Mouse (Mus musculus): Measurements from ENCODE around the gene Pde1c. TPM values are rescaled to one million over a fixed set of nuclear protein-coding genes. Genes with fewer than 3 reads are reported as not detected.
A peak's percentile ranks its signal among the peaks of the same experiment; 100 is the strongest.

Gene Pde1c
- polyA plus RNA-seq, 1 experiment from 2014 or later: 13.9 TPM

DNA sequence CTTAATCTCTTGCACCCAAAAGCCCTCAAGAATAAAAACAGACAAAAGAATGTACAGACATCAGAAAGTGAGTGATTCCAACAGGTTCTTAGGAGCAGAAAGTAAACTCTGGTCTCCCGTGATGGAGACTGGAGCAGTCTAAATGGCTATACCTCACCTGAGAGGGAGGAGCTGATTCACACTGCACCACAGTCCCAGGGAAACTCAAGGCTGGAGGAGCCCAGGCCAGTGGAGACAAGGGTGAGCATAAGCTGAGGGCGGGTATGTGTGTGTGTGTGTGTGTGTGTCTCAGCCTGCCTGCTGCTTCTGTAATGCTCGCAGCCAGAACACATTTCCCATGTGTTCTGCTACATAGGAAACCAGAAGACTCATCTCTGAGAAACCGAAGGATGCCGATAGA is 179.7 kb downstream of the Pde1c start:
- DNase-seq: no peak
- H3K27me3 ChIP-seq (ENCODE audit: control insufficient read depth, insufficient read depth, low read length): no peaks in the 10 kb centered on the region
- no peak overlapping the region for H3K4me3 ChIP-seq (replicated peaks; ENCODE audit: low read depth, low read length)
- WGBS: 79% methylated on average over 5 of the region's 5 CpGs
- no peak overlapping the region for H3K27ac ChIP-seq (replicated peaks; ENCODE audit: low read depth, low read length)
- no peak overlapping the region for H3K4me2 ChIP-seq (ENCODE audit: low read length)
- ATAC-seq (ENCODE audit: low FRiP score, low TSS enrichment): no peak
- H3K9ac ChIP-seq (replicated peaks; ENCODE audit: low read length): no peak overlapping the region
- no peaks in the 10 kb centered on the region for H3K9me3 ChIP-seq (ENCODE audit: control insufficient read depth, low read length)
- no peaks in the 10 kb centered on the region for H3K36me3 ChIP-seq (ENCODE audit: control insufficient read depth, insufficient read depth, low read length)
- no peaks in the 10 kb centered on the region for H3K4me1 ChIP-seq (ENCODE audit: control insufficient read depth, insufficient read depth, low read length)

DNA sequence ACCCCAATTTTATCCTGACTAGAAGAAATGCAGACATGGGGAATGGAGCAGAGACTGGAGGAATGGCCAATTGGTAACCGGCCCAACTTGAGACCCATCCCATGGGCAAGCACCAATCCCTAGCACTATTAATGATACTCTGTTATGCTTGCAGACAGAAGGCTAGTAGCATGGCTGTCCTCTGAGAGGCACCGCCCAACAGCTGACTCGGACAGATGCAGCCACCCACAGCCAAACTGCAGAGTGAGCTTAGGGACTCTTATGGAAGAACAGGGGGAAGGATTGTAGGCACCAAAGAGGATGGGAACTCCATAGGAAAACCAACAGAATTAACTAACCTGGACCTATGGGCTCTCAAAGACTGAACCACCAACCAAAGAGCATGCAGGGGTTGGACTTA is 192.5 kb downstream of the Pde1c start:
- H3K36me3 ChIP-seq (ENCODE audit: control insufficient read depth, insufficient read depth, low read length): no peaks in the 10 kb centered on the region
- ATAC-seq (ENCODE audit: low FRiP score, low TSS enrichment) (no peak), DNase-seq (no peak)
- WGBS: 92% methylated on average over 3 of the region's 3 CpGs
- H3K27me3 ChIP-seq (ENCODE audit: control insufficient read depth, insufficient read depth, low read length): no peaks in the 10 kb centered on the region
- H3K27ac ChIP-seq (replicated peaks; ENCODE audit: low read depth, low read length): no peak overlapping the region
- no peak overlapping the region for H3K4me3 ChIP-seq (replicated peaks; ENCODE audit: low read depth, low read length)
- no peak overlapping the region for H3K9ac ChIP-seq (replicated peaks; ENCODE audit: low read length)
- 0 out of 2 replicates have a peak, but pooled peaks cover 3% of the 10 kb centered on the region for H3K4me1 ChIP-seq (ENCODE audit: control insufficient read depth, insufficient read depth, low read length)
- H3K4me2 ChIP-seq (ENCODE audit: low read length): no peak overlapping the region
- no peaks in the 10 kb centered on the region for H3K9me3 ChIP-seq (ENCODE audit: control insufficient read depth, low read length)

DNA sequence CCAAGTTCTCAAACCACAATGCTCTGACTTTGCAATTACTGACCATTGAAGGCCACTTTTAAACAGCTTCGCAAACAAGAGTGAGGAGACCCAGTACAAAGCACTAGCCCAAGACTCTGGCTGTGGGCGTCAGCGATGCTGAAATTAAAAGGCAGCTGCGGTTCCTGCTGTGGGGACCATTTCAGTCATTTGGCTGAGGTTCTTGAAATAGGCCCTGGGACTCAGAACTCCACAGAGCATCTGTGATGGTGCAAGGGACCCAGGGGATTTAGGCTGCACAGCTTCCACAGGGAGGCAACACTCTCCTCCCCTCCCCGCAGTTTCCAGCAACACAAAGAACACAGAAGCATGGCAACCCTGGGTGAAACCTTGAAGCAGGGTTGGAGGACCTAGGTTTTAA is 194.7 kb downstream of the Pde1c start:
- ATAC-seq (ENCODE audit: low FRiP score, low TSS enrichment) (no peak), DNase-seq (no peak)
- no peak overlapping the region for H3K27ac ChIP-seq (replicated peaks; ENCODE audit: low read depth, low read length)

DNA sequence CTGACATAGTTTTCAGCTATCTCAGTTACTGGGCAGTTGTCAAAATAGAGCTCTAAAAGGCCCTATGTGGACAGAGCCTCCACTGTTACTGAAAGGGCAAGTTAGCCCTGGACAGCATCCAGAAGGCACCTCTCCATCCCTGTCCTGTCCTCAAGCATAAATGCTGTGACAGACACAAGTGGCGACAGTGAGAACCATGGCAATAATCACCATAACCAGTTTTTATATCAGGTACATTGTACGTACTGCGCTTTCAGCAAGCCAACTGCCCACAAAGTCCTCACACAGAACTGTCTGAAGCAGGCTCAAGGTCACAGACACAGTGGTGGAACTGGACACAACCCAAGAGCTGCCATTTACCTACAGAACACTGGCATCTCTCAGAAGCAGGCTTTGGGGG is 195.2 kb downstream of the Pde1c start:
- H3K9ac ChIP-seq (replicated peaks; ENCODE audit: low read length): no peak overlapping the region
- H3K27ac ChIP-seq (replicated peaks; ENCODE audit: low read depth, low read length): no peak overlapping the region
- no peak for DNase-seq
- ATAC-seq (ENCODE audit: low FRiP score, low TSS enrichment): no peak
- WGBS: 92% methylated on average over 3 of the region's 3 CpGs
- no peaks in the 10 kb centered on the region for H3K36me3 ChIP-seq (ENCODE audit: control insufficient read depth, insufficient read depth, low read length)
- no peak overlapping the region for H3K4me2 ChIP-seq (ENCODE audit: low read length)
- H3K9me3 ChIP-seq (ENCODE audit: control insufficient read depth, low read length): no peaks in the 10 kb centered on the region
- no peak overlapping the region for H3K4me3 ChIP-seq (replicated peaks; ENCODE audit: low read depth, low read length)
- 0 out of 2 replicates have a peak, but pooled peaks cover 3% of the 10 kb centered on the region for H3K4me1 ChIP-seq (ENCODE audit: control insufficient read depth, insufficient read depth, low read length)
- H3K27me3 ChIP-seq (ENCODE audit: control insufficient read depth, insufficient read depth, low read length): no peaks in the 10 kb centered on the region

More for the DNA sequence above, 194.7 kb downstream of the Pde1c start:
- H3K4me3 ChIP-seq (replicated peaks; ENCODE audit: low read depth, low read length): no peak overlapping the region
- no peaks in the 10 kb centered on the region for H3K9me3 ChIP-seq (ENCODE audit: control insufficient read depth, low read length)
- H3K4me1 ChIP-seq (ENCODE audit: control insufficient read depth, insufficient read depth, low read length): 0 out of 2 replicates have a peak, but pooled peaks cover 3% of the 10 kb centered on the region
- no peaks in the 10 kb centered on the region for H3K36me3 ChIP-seq (ENCODE audit: control insufficient read depth, insufficient read depth, low read length)
- no peaks in the 10 kb centered on the region for H3K27me3 ChIP-seq (ENCODE audit: control insufficient read depth, insufficient read depth, low read length)
- WGBS: 84% methylated on average over 5 of the region's 5 CpGs
- H3K4me2 ChIP-seq (ENCODE audit: low read length): no peak overlapping the region
- H3K9ac ChIP-seq (replicated peaks; ENCODE audit: low read length): no peak overlapping the region

DNA sequence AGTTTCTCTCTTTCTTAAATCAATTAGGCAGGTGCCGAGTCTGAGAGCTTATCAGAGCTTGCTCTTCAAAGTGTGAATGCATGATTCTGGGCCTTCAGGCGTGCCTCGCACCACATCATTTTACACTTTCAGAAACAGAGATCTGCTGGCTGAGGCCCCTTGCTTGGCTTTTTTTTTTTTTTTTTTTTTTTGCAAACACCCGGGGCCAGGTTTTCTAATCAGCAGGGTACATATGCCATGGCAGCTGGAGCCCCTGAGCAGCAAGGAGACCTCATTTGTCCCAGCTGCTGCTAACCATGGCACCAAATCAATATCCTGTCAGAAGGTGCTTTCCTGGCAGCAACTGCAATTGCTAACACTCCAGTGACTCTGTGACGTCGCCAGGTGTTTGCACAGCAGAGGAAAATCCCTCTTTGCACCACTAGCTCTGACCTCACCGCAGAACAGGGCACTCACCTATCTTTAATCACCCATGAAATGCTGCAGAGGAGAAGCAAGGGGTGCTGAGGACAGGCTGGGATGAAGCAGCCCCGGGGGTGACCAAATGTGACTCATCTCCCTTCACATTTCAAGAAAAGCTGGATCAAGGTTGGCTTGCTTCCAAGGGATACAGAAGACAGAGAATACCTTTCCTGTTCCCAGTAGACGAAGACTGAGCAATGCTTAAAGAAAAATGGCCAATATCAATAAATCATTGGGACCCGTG is 195.7 kb downstream of the Pde1c start:
- Histone ChIP-seq H3K27me3 (ENCODE audit: control insufficient read depth, insufficient read depth, low read length) (no peaks in the 10 kb centered on the region), H3K9me3 (ENCODE audit: control insufficient read depth, low read length) (no peaks in the 10 kb centered on the region), H3K4me2 (ENCODE audit: low read length) (no peak overlapping the region), H3K36me3 (ENCODE audit: control insufficient read depth, insufficient read depth, low read length) (no peaks in the 10 kb centered on the region), H3K27ac (replicated peaks; ENCODE audit: low read depth, low read length) (no peak overlapping the region), H3K4me1 (ENCODE audit: control insufficient read depth, insufficient read depth, low read length) (0 out of 2 replicates have a peak, but pooled peaks cover 3% of the 10 kb centered on the region), H3K9ac (replicated peaks; ENCODE audit: low read length) (no peak overlapping the region), H3K4me3 (replicated peaks; ENCODE audit: low read depth, low read length) (no peak overlapping the region)
- ATAC-seq (ENCODE audit: low FRiP score, low TSS enrichment) (no peak; the same call in 1 of the 2 replicates), DNase-seq (peak; percentile 53)
- 68% methylated on average over 10 of the region's 10 CpGs for WGBS

DNA sequence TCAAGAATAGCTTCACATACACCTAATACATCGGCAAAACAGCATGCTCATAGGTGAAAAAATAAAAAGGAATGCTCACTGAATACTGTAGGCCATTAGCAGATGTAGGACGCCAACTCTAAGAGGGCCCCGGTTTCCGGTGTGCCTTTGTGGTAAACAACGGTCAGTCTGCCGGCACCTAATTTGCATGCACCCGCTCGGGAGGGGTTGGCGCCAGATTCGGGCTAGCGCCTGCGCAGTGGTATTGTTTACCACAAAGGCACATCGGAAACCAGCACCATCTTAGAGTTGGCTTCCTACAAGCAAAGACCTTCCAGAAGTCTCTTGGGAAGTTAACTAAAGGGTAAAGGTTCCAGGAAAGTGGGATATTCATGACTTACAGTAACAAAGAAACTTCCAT is 199.4 kb downstream of the Pde1c start:
- Histone ChIP-seq H3K4me3 (replicated peaks; ENCODE audit: low read depth, low read length) (no peak overlapping the region), H3K4me1 (ENCODE audit: control insufficient read depth, insufficient read depth, low read length) (0 out of 2 replicates have a peak, but pooled peaks cover 3% of the 10 kb centered on the region), H3K27ac (replicated peaks; ENCODE audit: low read depth, low read length) (no peak overlapping the region), H3K27me3 (ENCODE audit: control insufficient read depth, insufficient read depth, low read length) (no peaks in the 10 kb centered on the region), H3K9ac (replicated peaks; ENCODE audit: low read length) (no peak overlapping the region), H3K36me3 (ENCODE audit: control insufficient read depth, insufficient read depth, low read length) (no peaks in the 10 kb centered on the region), H3K9me3 (ENCODE audit: control insufficient read depth, low read length) (no peaks in the 10 kb centered on the region), H3K4me2 (ENCODE audit: low read length) (no peak overlapping the region)
- ATAC-seq (ENCODE audit: low FRiP score, low TSS enrichment): no peak
- 75% methylated on average over 13 of the region's 13 CpGs for WGBS
- no peak for DNase-seq

DNA sequence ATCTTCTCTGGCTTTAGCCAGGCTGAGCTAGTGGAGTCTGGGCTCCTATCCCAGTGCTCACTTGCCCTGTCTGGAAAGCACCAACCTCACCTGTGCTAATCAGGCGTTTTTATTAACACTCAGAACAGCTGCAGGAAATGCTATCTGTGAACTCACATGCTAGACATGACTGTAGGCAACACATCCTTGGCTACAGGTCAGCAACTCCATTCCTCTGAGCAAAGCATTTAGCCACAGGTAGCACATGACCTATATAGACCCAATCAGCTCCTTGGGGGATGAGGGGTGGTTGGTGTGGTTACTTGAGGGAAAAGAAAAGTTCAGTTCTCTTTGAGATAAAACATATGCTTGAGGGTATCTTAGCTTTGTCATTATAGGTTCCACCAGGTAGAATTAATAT is 200.8 kb downstream of the Pde1c start:
- ATAC-seq (ENCODE audit: low FRiP score, low TSS enrichment) (0 out of 2 replicates have a peak, but pooled peaks have one; percentile 20), DNase-seq (no peak)
- WGBS: 71% methylated on average over 1 of the region's 1 CpGs
- no peak overlapping the region for H3K4me2 ChIP-seq (ENCODE audit: low read length)
- no peak overlapping the region for H3K4me3 ChIP-seq (replicated peaks; ENCODE audit: low read depth, low read length)
- no peaks in the 10 kb centered on the region for H3K9me3 ChIP-seq (ENCODE audit: control insufficient read depth, low read length)
- H3K27ac ChIP-seq (replicated peaks; ENCODE audit: low read depth, low read length): no peak overlapping the region
- no peaks in the 10 kb centered on the region for H3K4me1 ChIP-seq (ENCODE audit: control insufficient read depth, insufficient read depth, low read length)
- H3K36me3 ChIP-seq (ENCODE audit: control insufficient read depth, insufficient read depth, low read length): no peaks in the 10 kb centered on the region
- H3K27me3 ChIP-seq (ENCODE audit: control insufficient read depth, insufficient read depth, low read length): no peaks in the 10 kb centered on the region
- H3K9ac ChIP-seq (replicated peaks; ENCODE audit: low read length): no peak overlapping the region

DNA sequence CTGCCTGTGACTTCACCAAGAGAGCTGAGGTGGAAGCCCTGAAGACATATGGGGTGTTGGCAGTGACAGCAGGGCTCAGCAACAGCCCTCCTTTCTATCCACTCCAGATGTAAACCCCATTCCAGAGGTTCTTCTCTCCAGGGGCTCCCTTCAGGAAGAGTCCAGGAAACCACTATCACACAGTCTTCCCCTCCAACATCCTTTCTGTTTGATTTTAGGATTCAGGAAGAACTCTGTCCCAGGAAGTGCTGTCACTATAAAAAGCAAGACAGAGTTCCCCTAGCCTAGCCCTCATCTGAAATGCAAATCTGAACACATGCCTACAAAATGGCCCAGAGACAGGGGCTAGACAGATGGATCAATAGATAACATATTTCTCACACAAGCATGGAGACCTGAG is 201.6 kb downstream of the Pde1c start:
- Histone ChIP-seq H3K4me1 (ENCODE audit: control insufficient read depth, insufficient read depth, low read length) (no peaks in the 10 kb centered on the region), H3K4me3 (replicated peaks; ENCODE audit: low read depth, low read length) (no peak overlapping the region), H3K4me2 (ENCODE audit: low read length) (no peak overlapping the region), H3K9me3 (ENCODE audit: control insufficient read depth, low read length) (no peaks in the 10 kb centered on the region), H3K27me3 (ENCODE audit: control insufficient read depth, insufficient read depth, low read length) (no peaks in the 10 kb centered on the region), H3K9ac (replicated peaks; ENCODE audit: low read length) (no peak overlapping the region), H3K27ac (replicated peaks; ENCODE audit: low read depth, low read length) (no peak overlapping the region), H3K36me3 (ENCODE audit: control insufficient read depth, insufficient read depth, low read length) (no peaks in the 10 kb centered on the region)
- no peak for ATAC-seq (ENCODE audit: low FRiP score, low TSS enrichment)
- no peak for DNase-seq

DNA sequence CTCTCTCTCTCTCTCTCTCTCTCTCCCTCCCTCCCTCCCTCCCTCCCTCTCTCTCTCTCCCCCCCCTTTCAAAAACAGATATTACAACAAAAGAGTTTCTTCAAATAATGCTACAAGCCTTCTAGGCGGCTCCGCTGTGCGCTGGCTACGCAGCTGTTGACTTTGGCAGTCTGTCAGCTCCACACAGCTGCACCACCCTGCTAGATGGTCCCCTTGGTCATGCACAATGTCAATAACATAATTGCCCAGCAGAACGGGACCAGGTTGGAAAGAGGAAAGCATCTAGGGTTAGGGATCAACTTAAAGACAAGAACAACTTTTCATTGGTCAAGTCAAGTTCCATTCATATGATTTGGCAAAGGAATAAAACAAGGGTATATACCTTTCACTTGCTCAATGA is 206.3 kb downstream of the Pde1c start:
- peak overlapping the region; percentile 97 for H3K4me2 ChIP-seq (ENCODE audit: low read length)
- 2% methylated on average over 5 of the region's 5 CpGs for WGBS
- no peaks in the 10 kb centered on the region for H3K27me3 ChIP-seq (ENCODE audit: control insufficient read depth, insufficient read depth, low read length)
- ATAC-seq (ENCODE audit: low FRiP score, low TSS enrichment) (peak; percentile 46), DNase-seq (peak; percentile 66)
- no peak overlapping the region for H3K27ac ChIP-seq (replicated peaks; ENCODE audit: low read depth, low read length)
- H3K4me3 ChIP-seq (replicated peaks; ENCODE audit: low read depth, low read length): peak overlapping the region; percentile 57
- H3K36me3 ChIP-seq (ENCODE audit: control insufficient read depth, insufficient read depth, low read length): no peaks in the 10 kb centered on the region
- H3K9me3 ChIP-seq (ENCODE audit: control insufficient read depth, low read length): no peaks in the 10 kb centered on the region
- no peak overlapping the region for H3K9ac ChIP-seq (replicated peaks; ENCODE audit: low read length)
- 0 out of 2 replicates have a peak, but pooled peaks cover 12% of the 10 kb centered on the region for H3K4me1 ChIP-seq (ENCODE audit: control insufficient read depth, insufficient read depth, low read length)
